Mouse (Mus musculus) spleen, adult 2 months (tissue): ENCODE data around the gene Zfp663.

ENCODE experiments used
- CTCF ChIP-seq: fragments of 200-500 bp; IDR thresholded peaks from 2 replicates; pipeline ENCODE4 v1.5.1; 2011; ENCODE audit warnings: mild to moderate bottlenecking, inconsistent platforms; ENCODE audit not compliant: insufficient read depth, insufficient read length, insufficient replicate concordance; ENCODE audit errors: extremely low read depth
- POLR2A ChIP-seq: fragments of 200-500 bp; IDR thresholded peaks from 2 replicates; pipeline ENCODE4 v1.6.1; 2011; ENCODE audit warnings: low read depth, low read length, inconsistent platforms

- TF ChIP-seq POLR2A = no peak
- TF ChIP-seq CTCF = no peak
Observed at GRCm38 (mm10) chr2:165417291-165417690, 48.8 kb upstream of the Zfp663 start.
